Mouse (Mus musculus) testis, adult 10 weeks (tissue): ENCODE data around the gene Ppp1r12a. TPM values are rescaled to one million over a fixed set of nuclear protein-coding genes. Genes with fewer than 3 reads are reported as not detected.

ENCODE experiments used
- polyA plus RNA-seq: library from polyadenylated mRNA; stranded (reverse); fragments of 350-450 nt; fragmentation: Illumina TruSeq; extraction: RNeasy Lipid Tissue Mini Kit (QIAGEN cat#74804); gene quantifications from one replicate; pipeline ENCODE4 v1.2.3, GENCODE M21; 2014; ENCODE audit warnings: low read depth, low replicate concordance

Ppp1r12a gene
- polyA plus RNA-seq: 102 TPM

GRCm38 (mm10) chr10:108161261-108162256 lies at the start of gene Ppp1r12a:
Gene Ppp1r12a, plus strand, starts transcription at chr10:108162193.

GRCm38 (mm10) chr10:108331784-108332561 lies 170.0 kb downstream of the Ppp1r12a start, which contains the start of gene Pawr:
Gene Pawr, plus strand, starts transcription at chr10:108332121.

Other genes with a start within 250 kb of the Ppp1r12a start
- 5.6 TPM for gene Pawr, start 169.9 kb downstream of the Ppp1r12a start, polyA plus RNA-seq